ENCODE assay signal across 10 mouse cellular contexts in the genomic region with DNA sequence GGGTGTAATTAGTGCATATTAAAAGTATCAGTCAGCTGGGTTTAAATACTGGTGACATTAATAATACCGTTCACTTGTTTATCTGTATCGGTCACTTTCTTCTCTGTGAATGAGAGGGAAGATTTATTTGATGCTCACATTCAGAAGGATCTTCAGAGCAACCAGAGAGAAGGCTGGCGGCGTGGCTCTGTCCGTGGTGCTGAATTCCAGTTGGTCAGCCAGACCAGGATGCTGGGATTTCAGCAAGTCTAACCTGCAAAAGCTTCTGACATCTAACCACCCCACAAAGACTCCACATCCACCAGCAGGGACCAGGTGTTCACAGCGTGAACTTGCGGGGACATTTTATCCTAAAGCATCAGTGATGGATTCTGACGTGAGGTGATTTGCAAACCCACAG.
DNase-seq lines count a peak whose midpoint lies in the region; TF ChIP-seq lines count a peak whose summit lies in the region.
"Had no signal": no experiment of that assay in that cellular context is flagged by ENCODE, and none has a peak within 500 bp of the region (broad histone marks: within the 10 kb centered on the region; RNA-seq: fewer than 3 reads in every experiment).

No protein-coding gene starts in this region.

- DNase-seq in heart, postnatal 14 days, result peak; percentile 22 to 42
- DNase-seq in heart, postnatal 25 days (ENCODE audit: low spot score), result no peak
- DNase-seq in urinary bladder, postnatal 14 days (ENCODE audit: low spot score), result peak; percentile 16
- no peak for DNase-seq in urinary bladder, adult 2 months (ENCODE audit: low spot score)
- peak; percentile 30 for DNase-seq in hindlimb bud, embryonic 11.5 days (ENCODE audit: extremely low spot score, low read depth, low spot score)
- no peak for DNase-seq in left cerebral cortex, adult 2 months (ENCODE audit: extremely low spot score in 1 of 2, low spot score in 2 of 2)
- DNase-seq in right cerebral cortex, postnatal 10 days (ENCODE audit: low spot score in 2 of 2), result no peak
- no peak for DNase-seq in B cell, adult 2 months

- TF ChIP-seq CTCF in left cerebral cortex, adult 2 months (IDR thresholded peaks at IDR 0.05), result no peak

- H3K27ac ChIP-seq in left cerebral cortex, adult 2 months, result no peak overlapping the region
- H3K27ac ChIP-seq: limb, embryonic 15.5 days; neural tube, embryonic 13.5 days had no signal

- intact Hi-C loops in heart, postnatal 14 days (cut with DNase I), result no loop called here
- intact Hi-C loops in heart, postnatal 25 days (cut with DNase I), result no loop called here
- intact Hi-C loops in left cerebral cortex, adult 2 months (cut with DNase I), result no loop called here

- no peak overlapping the region for H3K4me3 ChIP-seq in left cerebral cortex, adult 2 months
- H3K4me3 ChIP-seq: limb, embryonic 15.5 days; neural tube, embryonic 13.5 days had no signal

Comparison
In these comparisons a context has a peak if more than half of its experiments do, and no peak if none do; other contexts are left out.
1. DNase-seq: peak in heart, postnatal 14 days (2 of 2), urinary bladder, postnatal 14 days (single experiment) and hindlimb bud, embryonic 11.5 days (single experiment); none in heart, postnatal 25 days (single experiment), urinary bladder, adult 2 months (single experiment), left cerebral cortex, adult 2 months (0 of 2), right cerebral cortex, postnatal 10 days (0 of 2) and B cell, adult 2 months (0 of 2).